Mouse (Mus musculus): ENCODE measurements around the gene Epb41l3. TPM values are rescaled to one million over a fixed set of nuclear protein-coding genes. Genes with fewer than 3 reads are reported as not detected.

Gene Epb41l3
- polyA plus RNA-seq, 1 experiment from 2014 or later, result 52.1 TPM

DNA sequence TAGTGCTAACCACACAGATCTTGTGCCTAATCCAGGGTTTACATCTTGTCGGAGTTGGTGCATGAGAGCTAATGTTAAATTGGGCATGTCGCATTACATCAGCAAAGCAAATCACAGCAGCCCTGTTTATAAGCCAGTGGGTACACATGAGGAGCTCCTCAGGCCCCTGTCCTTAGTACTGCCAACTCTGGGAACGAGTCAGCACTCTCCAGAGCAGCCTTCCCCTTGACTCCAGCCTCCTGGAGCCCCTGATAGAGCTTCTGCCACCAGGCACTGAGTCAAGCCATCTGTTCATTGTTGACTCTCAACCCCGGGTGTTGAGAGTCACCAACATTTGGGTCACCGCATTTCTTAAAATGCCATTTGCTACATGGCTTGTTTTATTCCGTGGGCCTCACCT lies 192.0 kb downstream of the Epb41l3 start:
- Histone ChIP-seq H3K9ac (ENCODE audit: low read length) (no peak overlapping the region), H3K9me3 (ENCODE audit: control insufficient read depth, low read length) (no peaks in the 10 kb centered on the region), H3K27ac (ENCODE audit: low read length) (no peak overlapping the region), H3K4me2 (ENCODE audit: low read depth, low read length) (no peak overlapping the region), H3K4me3 (ENCODE audit: low read length) (no peak overlapping the region), H3K36me3 (ENCODE audit: control insufficient read depth, insufficient read depth, low read length) (peaks cover 2% of the 10 kb centered on the region; the same call in 1 of the 2 replicates), H3K4me1 (replicated peaks; ENCODE audit: control insufficient read depth, insufficient read depth, low read length) (peaks cover 3% of the 10 kb centered on the region), H3K27me3 (ENCODE audit: control insufficient read depth, insufficient read depth, low read depth, low read length) (no peaks in the 10 kb centered on the region)
- ATAC-seq (ENCODE audit: low read depth), result no peak
- WGBS, result 46% methylated on average over 6 of the region's 6 CpGs

DNA sequence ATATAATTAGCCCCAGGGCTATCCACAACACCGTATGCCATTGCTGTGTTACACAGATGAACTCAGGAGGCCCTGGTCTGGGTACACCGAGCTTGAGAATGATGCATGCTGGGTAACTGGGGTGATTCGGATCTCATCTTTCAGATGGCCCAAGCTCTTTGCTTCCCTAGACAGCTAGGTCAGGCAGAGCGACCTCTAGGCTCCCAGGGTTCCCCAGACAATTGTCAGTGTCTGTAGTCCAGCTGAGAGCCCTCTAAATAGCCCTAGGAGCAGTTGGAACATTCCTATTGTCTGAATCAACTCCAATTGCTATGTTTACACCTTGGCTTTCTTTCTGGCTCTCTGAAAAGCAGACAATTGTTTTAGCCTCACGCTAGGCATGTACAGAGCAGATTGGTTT lies 201.9 kb downstream of the Epb41l3 start:
- H3K27ac ChIP-seq (ENCODE audit: low read length), result no peak overlapping the region
- 60% methylated on average over 5 of the region's 5 CpGs for WGBS
- H3K27me3 ChIP-seq (ENCODE audit: control insufficient read depth, insufficient read depth, low read depth, low read length), result no peaks in the 10 kb centered on the region
- no peaks in the 10 kb centered on the region for H3K9me3 ChIP-seq (ENCODE audit: control insufficient read depth, low read length)
- H3K36me3 ChIP-seq (ENCODE audit: control insufficient read depth, insufficient read depth, low read length), result no peaks in the 10 kb centered on the region
- H3K4me2 ChIP-seq (ENCODE audit: low read depth, low read length), result no peak overlapping the region
- ATAC-seq (ENCODE audit: low read depth), result no peak
- H3K4me3 ChIP-seq (ENCODE audit: low read length), result no peak overlapping the region
- H3K9ac ChIP-seq (ENCODE audit: low read length), result no peak overlapping the region
- H3K4me1 ChIP-seq (replicated peaks; ENCODE audit: control insufficient read depth, insufficient read depth, low read length), result no peaks in the 10 kb centered on the region

- Histone ChIP-seq H3K9ac (ENCODE audit: low read length) (no peak overlapping the region), H3K27me3 (ENCODE audit: control insufficient read depth, insufficient read depth, low read depth, low read length) (no peaks in the 10 kb centered on the region), H3K4me3 (ENCODE audit: low read length) (no peak overlapping the region), H3K4me2 (ENCODE audit: low read depth, low read length) (no peak overlapping the region), H3K9me3 (ENCODE audit: control insufficient read depth, low read length) (peaks cover 2% of the 10 kb centered on the region; the same call in 1 of the 2 replicates), H3K4me1 (replicated peaks; ENCODE audit: control insufficient read depth, insufficient read depth, low read length) (no peaks in the 10 kb centered on the region), H3K36me3 (ENCODE audit: control insufficient read depth, insufficient read depth, low read length) (peaks cover 30% of the 10 kb centered on the region), H3K27ac (ENCODE audit: low read length) (no peak overlapping the region)
- no peak for ATAC-seq (ENCODE audit: low read depth)
- WGBS, result 88% methylated on average over 13 of the region's 13 CpGs
Measured at GRCm38 (mm10) chr17:69284511-69284910, 209.0 kb downstream of the Epb41l3 start.

DNA sequence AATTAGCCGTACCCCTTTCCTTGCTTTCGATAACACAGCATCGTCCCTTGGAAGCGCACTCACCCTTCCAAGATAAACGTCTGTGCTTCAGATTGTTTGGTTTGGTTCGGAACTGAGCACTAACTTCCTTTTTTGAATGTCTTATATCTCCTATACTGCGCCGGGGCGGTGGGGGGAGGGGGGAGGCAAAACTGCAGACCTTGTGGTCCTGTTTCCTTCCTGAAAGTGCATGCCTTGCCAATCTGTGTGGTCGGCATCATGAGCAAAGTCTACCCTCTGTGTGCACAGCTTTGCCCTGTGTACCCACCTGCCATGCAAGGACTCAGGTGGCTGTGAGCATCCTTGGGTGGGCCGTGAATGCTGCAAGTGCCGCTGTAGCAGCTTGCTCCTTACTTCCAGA lies 212.6 kb downstream of the Epb41l3 start:
- H3K9me3 ChIP-seq (ENCODE audit: control insufficient read depth, low read length), result peaks cover 2% of the 10 kb centered on the region; the same call in 1 of the 2 replicates
- WGBS, result 85% methylated on average over 12 of the region's 12 CpGs
- H3K27ac ChIP-seq (ENCODE audit: low read length), result no peak overlapping the region
- no peak for ATAC-seq (ENCODE audit: low read depth)
- peaks cover 27% of the 10 kb centered on the region for H3K36me3 ChIP-seq (ENCODE audit: control insufficient read depth, insufficient read depth, low read length)
- no peak overlapping the region for H3K4me3 ChIP-seq (ENCODE audit: low read length)
- no peaks in the 10 kb centered on the region for H3K4me1 ChIP-seq (replicated peaks; ENCODE audit: control insufficient read depth, insufficient read depth, low read length)
- H3K4me2 ChIP-seq (ENCODE audit: low read depth, low read length), result no peak overlapping the region
- no peak overlapping the region for H3K9ac ChIP-seq (ENCODE audit: low read length)
- H3K27me3 ChIP-seq (ENCODE audit: control insufficient read depth, insufficient read depth, low read depth, low read length), result no peaks in the 10 kb centered on the region

GRCm38 (mm10) chr17:69290272-69290671 lies 214.8 kb downstream of the Epb41l3 start:
- Histone ChIP-seq H3K4me3 (ENCODE audit: low read length) (no peak overlapping the region), H3K27ac (ENCODE audit: low read length) (no peak overlapping the region), H3K9me3 (ENCODE audit: control insufficient read depth, low read length) (peaks cover 2% of the 10 kb centered on the region; the same call in 1 of the 2 replicates), H3K36me3 (ENCODE audit: control insufficient read depth, insufficient read depth, low read length) (peaks cover 27% of the 10 kb centered on the region), H3K27me3 (ENCODE audit: control insufficient read depth, insufficient read depth, low read depth, low read length) (no peaks in the 10 kb centered on the region), H3K4me2 (ENCODE audit: low read depth, low read length) (no peak overlapping the region), H3K4me1 (replicated peaks; ENCODE audit: control insufficient read depth, insufficient read depth, low read length) (no peaks in the 10 kb centered on the region), H3K9ac (ENCODE audit: low read length) (no peak overlapping the region)
- no peak for ATAC-seq (ENCODE audit: low read depth)
- 87% methylated on average over 3 of the region's 3 CpGs for WGBS

DNA sequence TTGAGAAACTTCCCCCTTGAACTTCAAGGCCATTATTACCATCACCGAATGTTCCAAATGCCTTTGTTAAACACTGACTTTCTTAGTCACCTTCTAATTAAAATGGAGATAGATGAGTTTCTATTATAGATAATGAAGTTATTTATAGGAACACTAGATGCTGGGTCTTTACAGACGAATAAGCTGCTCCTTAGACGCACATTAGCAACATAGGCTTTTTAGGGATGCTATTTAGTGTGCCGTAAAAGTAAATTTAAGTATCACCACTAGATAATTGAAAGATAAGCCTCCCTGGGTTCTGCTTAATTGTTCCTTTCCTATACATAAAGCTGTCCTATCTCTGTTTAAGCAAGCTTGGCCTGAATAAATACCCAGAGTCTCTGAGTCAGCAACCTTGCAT lies 226.1 kb downstream of the Epb41l3 start:
- no peak for ATAC-seq (ENCODE audit: low read depth)
- no peaks in the 10 kb centered on the region for H3K9me3 ChIP-seq (ENCODE audit: control insufficient read depth, low read length)

GRCm38 (mm10) chr17:69303579-69304274 lies 228.2 kb downstream of the Epb41l3 start:
- no peak for ATAC-seq (ENCODE audit: low read depth)
- Histone ChIP-seq H3K27ac (ENCODE audit: low read length) (no peak overlapping the region), H3K4me1 (replicated peaks; ENCODE audit: control insufficient read depth, insufficient read depth, low read length) (no peaks in the 10 kb centered on the region), H3K9ac (ENCODE audit: low read length) (no peak overlapping the region), H3K27me3 (ENCODE audit: control insufficient read depth, insufficient read depth, low read depth, low read length) (no peaks in the 10 kb centered on the region), H3K9me3 (ENCODE audit: control insufficient read depth, low read length) (no peaks in the 10 kb centered on the region), H3K4me2 (ENCODE audit: low read depth, low read length) (no peak overlapping the region), H3K36me3 (ENCODE audit: control insufficient read depth, insufficient read depth, low read length) (no peaks in the 10 kb centered on the region), H3K4me3 (ENCODE audit: low read length) (no peak overlapping the region)
- 75% methylated on average over 11 of the region's 11 CpGs for WGBS

More for the DNA sequence above, 226.1 kb downstream of the Epb41l3 start:
- H3K4me3 ChIP-seq (ENCODE audit: low read length), result no peak overlapping the region
- WGBS, result 70% methylated on average over 4 of the region's 4 CpGs
- H3K27ac ChIP-seq (ENCODE audit: low read length), result no peak overlapping the region
- H3K4me2 ChIP-seq (ENCODE audit: low read depth, low read length), result no peak overlapping the region
- no peak overlapping the region for H3K9ac ChIP-seq (ENCODE audit: low read length)
- no peaks in the 10 kb centered on the region for H3K27me3 ChIP-seq (ENCODE audit: control insufficient read depth, insufficient read depth, low read depth, low read length)
- H3K36me3 ChIP-seq (ENCODE audit: control insufficient read depth, insufficient read depth, low read length), result no peaks in the 10 kb centered on the region
- no peaks in the 10 kb centered on the region for H3K4me1 ChIP-seq (replicated peaks; ENCODE audit: control insufficient read depth, insufficient read depth, low read length)

GRCm38 (mm10) chr17:69307636-69308035 lies 232.2 kb downstream of the Epb41l3 start:
- ATAC-seq (ENCODE audit: low read depth), result no peak
- H3K9ac ChIP-seq (ENCODE audit: low read length), result no peak overlapping the region
- no peak overlapping the region for H3K27ac ChIP-seq (ENCODE audit: low read length)
- H3K4me3 ChIP-seq (ENCODE audit: low read length), result no peak overlapping the region
- H3K4me2 ChIP-seq (ENCODE audit: low read depth, low read length), result no peak overlapping the region
- H3K27me3 ChIP-seq (ENCODE audit: control insufficient read depth, insufficient read depth, low read depth, low read length), result no peaks in the 10 kb centered on the region
- H3K4me1 ChIP-seq (replicated peaks; ENCODE audit: control insufficient read depth, insufficient read depth, low read length), result no peaks in the 10 kb centered on the region
- no peaks in the 10 kb centered on the region for H3K9me3 ChIP-seq (ENCODE audit: control insufficient read depth, low read length)
- 64% methylated on average over 9 of the region's 9 CpGs for WGBS
- no peaks in the 10 kb centered on the region for H3K36me3 ChIP-seq (ENCODE audit: control insufficient read depth, insufficient read depth, low read length)

DNA sequence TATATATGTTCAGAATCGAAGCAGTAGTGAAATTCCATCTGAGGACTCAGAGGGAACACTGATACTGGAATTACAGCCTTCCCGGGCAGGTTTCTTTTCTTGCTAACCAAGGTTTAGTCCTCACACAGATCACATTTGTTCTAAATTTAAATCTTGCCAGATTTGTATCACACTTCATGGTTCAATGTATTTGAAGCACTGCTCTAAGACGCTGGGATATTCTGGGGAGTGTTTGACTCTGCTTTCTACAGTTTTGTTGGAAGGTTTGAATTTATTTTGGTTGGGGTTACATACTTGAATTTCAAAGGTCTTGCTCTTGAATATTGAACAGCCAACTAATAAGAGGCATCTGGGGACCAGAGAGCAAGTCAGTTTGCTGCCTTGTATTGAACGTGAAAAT lies 234.4 kb downstream of the Epb41l3 start:
- H3K4me2 ChIP-seq (ENCODE audit: low read depth, low read length), result no peak overlapping the region
- no peak overlapping the region for H3K9ac ChIP-seq (ENCODE audit: low read length)
- ATAC-seq (ENCODE audit: low read depth), result no peak
- no peaks in the 10 kb centered on the region for H3K27me3 ChIP-seq (ENCODE audit: control insufficient read depth, insufficient read depth, low read depth, low read length)
- H3K27ac ChIP-seq (ENCODE audit: low read length), result no peak overlapping the region
- H3K36me3 ChIP-seq (ENCODE audit: control insufficient read depth, insufficient read depth, low read length), result no peaks in the 10 kb centered on the region
- H3K9me3 ChIP-seq (ENCODE audit: control insufficient read depth, low read length), result no peaks in the 10 kb centered on the region
- WGBS, result 87% methylated on average over 4 of the region's 4 CpGs
- H3K4me1 ChIP-seq (replicated peaks; ENCODE audit: control insufficient read depth, insufficient read depth, low read length), result no peaks in the 10 kb centered on the region
- no peak overlapping the region for H3K4me3 ChIP-seq (ENCODE audit: low read length)
